Mouse (Mus musculus) spleen, postnatal 36 days (tissue): Measurements from ENCODE around the gene Tex13b.
"Not testable (repeated sequence)": the region's sequence is repeated elsewhere in the genome, so short reads cannot be mapped to it uniquely, and the experiment has no call there.

Source experiments
- DNase-seq, 2 experiments: peaks; one replicate each; pipeline ENCODE4 v3.0.0; 2022; ENCODE audit warnings: low spot score in 2 of 2, mixed read lengths in 1 of 2

The Tex13b gene

DNA sequence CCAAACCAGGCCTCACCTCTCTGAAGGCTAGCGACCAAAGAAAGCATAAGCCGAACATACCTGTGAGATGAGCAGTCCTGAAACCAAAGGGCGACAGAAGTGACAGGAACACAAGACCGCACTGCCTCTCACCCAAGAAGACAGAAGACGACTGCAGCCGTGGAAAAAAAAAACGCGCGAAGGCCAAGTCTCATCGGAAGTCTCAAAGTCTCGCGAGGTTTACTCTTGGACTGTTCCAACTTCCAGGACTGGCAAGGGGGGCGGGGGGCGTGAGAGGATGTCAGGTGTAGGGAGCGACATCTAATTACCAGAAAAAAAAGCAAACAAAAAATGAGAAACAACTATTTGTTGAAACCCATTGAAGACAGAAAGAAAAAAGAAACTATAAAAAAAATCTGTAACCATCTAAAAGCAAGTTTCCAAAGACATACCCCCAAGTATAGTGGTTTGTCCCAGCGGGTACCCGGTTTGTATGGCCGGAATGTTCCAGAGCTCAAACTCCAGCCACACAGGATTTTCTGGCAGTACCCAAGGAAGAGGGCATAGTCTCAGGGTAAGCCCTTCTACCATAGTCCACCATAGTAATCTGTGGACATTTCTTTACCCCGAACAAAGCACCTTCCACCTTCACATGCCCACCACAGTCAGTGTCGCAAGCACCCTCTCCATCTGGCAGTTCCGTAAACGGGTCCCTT is at the start of gene Tex13b:
TSS of gene Tex13b (minus strand) at position 122 of the 695 bp plus-strand sequence.
- no peak for DNase-seq

DNA sequence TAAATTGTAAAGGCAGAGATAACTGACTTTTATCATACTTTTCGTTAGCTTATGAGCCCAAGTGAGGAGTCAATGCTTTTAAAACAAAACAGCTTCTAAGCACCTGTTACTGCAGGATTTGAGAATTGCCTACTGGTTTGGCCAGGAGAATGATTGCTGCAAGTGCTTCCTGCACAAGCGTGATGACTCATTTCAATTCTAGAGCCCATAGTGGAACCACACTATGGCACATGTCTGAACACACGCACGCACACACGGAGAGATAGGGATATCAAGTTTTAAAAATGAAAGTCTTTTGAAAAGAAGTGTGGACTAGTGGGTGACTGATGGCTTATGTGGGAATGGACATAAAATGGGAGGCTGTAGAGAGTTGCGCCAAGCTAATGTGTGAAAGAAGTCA is 49.5 kb upstream of the Tex13b start:
- no peak for DNase-seq

DNA sequence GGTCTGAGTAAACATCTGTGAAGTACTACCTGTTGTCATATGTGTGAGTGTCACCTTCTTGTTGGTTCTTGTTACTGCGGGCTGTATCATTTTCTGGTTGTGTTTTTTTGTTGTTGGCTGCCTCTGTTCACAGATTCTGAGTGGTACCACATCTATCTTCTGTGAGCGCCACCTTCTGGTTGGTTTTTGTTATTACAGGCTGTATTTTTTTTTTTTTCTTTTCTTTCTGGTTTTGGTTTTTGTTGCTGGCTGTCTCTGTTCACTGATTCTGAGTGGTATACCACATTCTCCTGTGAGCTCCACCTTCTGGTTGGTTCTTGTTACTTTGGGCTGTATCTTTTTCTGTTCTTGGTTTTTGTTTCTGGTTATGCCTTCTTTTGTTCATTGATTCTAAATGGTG is 44.2 kb upstream of the Tex13b start:
- no peak for DNase-seq

DNA sequence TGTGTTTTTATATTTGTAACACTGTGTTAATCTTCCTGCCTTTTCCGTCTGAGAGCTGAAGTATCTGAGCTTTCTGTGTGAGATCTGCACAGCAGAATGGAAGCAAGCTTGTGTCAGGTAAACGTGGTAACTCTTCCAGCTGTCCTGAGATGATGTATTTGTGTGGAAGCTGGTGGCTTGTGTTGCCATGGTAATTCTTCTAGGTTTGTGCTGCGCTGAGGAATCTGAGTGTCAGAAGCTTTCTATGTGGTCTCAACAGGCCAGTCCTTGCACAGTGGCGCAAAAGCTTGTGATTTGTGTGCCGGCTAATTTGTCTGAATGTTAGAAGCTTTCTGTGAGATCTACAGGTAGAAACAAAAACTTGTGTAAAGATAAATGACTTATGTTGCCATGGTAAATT is 43.8 kb upstream of the Tex13b start:
- not testable (repeated sequence) for DNase-seq

DNA sequence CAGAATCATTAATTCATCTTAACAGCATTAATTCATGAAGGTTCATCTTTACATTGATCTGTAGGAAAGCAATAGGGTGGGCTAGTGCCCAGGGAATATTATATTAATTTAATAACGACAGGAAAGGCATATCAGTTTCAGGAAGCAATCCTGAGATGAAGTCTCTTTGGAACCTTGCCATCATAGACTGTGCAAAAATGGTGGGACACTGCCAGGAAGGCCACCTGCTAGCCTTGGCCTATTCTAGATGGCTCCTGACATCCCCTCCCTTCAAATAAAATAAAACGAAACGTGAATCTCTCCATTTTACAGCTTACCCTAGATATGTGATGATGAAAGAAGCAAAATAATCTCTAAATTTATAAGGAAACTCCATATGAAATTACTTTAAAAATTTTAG is 41.3 kb upstream of the Tex13b start:
- DNase-seq = no peak

DNA sequence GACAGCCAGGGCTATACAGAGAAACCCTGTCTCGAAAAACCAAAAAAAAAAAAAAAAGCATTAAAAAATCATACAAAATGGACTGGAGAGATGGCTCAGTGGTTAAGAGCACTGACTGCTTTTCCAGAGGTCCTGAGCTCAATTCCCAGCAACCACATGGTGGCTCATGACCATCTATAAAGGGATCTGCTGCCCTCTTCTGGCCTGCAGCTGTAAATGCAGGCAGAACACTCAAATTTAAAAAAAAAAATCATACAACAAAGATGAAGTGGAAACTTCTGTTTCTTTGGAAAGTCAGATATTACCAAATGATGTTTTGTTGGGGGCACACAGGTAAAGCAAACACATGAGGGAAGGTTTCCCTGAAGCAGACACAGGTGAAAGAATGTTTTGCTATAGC is 32.2 kb upstream of the Tex13b start:
- not testable (repeated sequence) for DNase-seq

DNA sequence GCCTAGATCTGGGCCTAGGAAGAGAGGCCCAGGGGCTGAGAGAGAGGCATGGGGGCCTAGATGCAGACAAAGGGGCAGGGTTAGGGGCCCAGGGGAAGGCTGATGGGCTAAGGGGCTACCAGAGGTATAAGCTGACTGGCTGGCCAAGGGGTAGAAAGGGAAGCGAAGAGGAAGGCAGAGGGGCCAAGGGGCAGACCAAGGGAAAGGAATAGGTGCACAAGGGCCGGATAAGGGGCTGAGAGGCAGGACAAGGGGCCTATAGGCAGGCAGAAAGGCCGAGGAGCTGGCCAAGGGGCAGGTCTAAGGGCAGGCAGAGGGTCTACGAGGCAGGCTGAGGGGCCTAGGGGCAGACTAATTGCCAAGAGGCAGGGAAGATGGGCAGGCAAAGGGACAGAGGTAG is 26.7 kb upstream of the Tex13b start:
- no peak for DNase-seq

DNA sequence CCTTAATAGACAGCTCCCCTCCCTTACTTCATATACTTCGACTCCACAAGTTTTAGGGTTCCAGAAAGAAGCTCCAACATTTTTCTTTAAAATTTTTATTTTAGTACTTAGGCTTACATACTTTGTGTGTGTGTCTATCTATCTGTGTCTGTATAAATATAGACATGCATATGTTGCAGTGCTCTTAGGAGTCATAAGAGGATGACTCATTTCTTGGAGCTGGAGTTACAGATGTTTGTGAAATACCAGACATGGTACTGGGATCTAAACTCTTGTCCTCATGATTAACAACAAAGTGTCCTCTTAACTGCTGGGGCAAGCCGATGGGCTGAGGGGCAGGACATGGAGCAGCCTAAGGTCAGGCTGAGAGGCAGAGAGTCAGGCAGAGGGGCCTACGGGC is 24.8 kb upstream of the Tex13b start:
- DNase-seq = no peak

DNA sequence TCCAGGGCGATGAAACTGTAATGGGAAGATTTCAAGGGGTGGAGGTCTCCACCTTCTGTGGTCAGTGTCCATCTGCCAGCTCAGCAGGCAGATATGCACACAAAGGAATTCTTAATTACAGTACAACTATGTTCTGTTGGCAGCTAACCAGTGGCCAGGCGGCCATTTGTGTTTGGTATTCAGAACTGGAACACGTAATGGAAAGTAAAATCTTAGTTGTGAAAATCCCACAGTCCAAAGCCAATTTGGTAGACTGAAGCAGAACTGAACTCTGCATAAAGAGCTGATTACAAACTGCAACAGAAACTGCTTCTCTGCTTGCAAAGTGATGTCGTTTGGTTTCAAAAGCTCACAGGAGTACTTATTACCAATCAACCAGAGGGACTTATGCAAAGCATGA is 18.5 kb upstream of the Tex13b start:
- no peak for DNase-seq

DNA sequence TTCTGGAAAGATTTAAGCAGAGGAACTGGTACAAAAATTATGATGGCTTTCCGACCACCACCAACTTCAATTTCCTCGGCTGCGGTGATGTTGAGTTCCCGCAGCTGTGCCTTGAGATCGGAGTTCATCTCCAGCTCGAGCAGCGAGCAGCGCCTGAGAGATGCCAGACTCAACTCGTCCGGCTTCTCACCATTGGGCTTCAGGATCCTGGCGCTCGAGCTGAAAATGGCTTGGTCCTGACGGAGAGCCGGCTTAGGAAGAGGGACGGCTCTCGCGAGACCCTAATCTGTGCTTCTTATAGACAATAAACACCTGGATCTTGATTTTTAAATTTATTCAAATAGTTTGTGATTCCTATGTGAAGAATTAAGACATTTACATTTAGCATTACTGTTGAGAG is 9.1 kb upstream of the Tex13b start:
- no peak for DNase-seq

DNA sequence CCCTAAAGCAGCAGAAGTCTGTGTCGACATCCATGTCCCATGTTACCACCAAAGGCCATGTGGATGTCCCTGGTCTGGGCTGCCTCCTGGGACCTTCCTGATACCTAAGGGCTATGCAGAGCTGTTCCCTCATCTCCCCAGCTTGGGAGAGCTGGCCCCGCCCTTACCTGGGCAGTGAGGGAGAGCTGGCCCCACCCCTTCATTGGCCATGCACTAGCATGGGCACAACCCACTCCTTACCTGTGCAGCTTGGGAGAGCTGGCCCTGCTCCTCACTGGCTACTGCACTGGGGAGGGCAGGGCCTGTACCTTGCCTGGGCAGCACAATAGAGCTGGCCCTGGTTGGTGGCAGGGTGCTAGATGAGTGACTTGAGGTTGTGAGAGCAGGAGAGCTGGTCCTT is 7.9 kb downstream of the Tex13b start:
- DNase-seq = no peak

DNA sequence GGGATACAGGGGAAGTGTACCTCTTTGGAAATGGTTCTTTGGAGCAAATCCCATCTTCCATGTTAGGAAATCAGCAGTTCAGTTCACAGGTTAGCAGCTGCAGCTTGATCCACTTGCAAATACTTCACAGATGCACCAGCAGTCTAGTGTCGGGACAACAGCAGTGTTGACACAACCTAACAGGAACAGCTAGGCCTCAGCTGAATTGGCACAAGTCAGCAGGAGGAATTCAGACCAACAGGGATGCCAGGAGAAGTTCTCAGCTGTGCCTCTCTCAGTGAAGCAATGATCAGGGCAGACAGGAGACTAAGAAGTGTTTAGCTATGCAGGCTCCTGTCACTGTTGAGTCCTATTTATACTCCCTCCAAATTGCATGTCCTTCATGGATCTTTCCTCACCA is 43.4 kb downstream of the Tex13b start:
- DNase-seq = no peak
